24 mouse cellular contexts compared by ENCODE assay signal in the genomic region with DNA sequence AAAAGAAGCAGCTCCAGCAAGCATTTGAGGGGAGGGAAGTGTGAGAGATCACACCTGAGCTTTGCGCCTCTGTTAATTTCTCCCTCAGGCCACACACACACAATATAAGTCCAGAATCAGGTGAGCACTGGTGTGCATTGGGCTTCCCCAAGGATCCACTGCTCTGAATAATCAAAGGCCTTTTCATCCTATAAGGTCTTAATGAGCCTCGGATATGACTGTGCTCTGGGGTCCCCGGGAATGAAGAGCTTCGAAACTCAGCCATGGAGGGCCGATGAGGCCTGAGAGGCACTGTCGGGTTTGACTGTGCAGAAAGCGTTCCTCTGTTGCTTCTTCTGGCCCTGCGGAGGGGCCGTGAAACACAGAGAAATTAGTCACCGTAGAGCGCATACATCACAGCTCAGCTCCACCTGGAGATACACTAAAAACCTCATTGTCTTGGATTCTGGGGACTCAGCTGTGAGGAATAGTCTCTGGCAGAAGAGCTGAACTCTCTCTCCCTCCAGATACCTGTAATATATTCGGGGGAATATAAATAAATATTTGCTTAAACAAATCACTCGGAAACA. TPM values are rescaled to one million over a fixed set of nuclear protein-coding genes. Genes with fewer than 3 reads are reported as not detected.
"Had no signal": no experiment of that assay in that cellular context is flagged by ENCODE, and none has a peak within 500 bp of the region (broad histone marks: within the 10 kb centered on the region; RNA-seq: fewer than 3 reads in every experiment).

No protein-coding gene starts in this region.

- H3K4me1 ChIP-seq: limb, embryonic 15.5 days had no signal

- ATAC-seq: intestine, postnatal 0 days; liver, postnatal 0 days; lung, postnatal 0 days; midbrain, embryonic 16.5 days had no signal

- H3K9me3 ChIP-seq: limb, embryonic 12.5 days; limb, embryonic 15.5 days had no signal

- DNase-seq: kidney, adult 2 months; kidney, postnatal 25 days; left cerebral cortex, postnatal 4 days; liver, postnatal 0 days; lung, embryonic 14.5 days; right cerebral cortex, postnatal 14 days; right cerebral cortex, postnatal 4 days; thymus, adult 2 months; thymus, postnatal 14 days; thymus, postnatal 4 days had no signal

- H3K4me2 ChIP-seq: limb, embryonic 12.5 days; limb, embryonic 15.5 days; liver, embryonic 11.5 days; lung, embryonic 14.5 days had no signal

- H3K27ac ChIP-seq: kidney, postnatal 0 days; limb, embryonic 12.5 days; limb, embryonic 15.5 days; liver, embryonic 14.5 days; macrophage; stomach, postnatal 0 days had no signal

- H3K4me3 ChIP-seq: limb, embryonic 12.5 days; limb, embryonic 15.5 days; myocyte had no signal

- H3K27me3 ChIP-seq: limb, embryonic 15.5 days had no signal

- H3K9ac ChIP-seq: limb, embryonic 12.5 days; limb, embryonic 15.5 days; liver, embryonic 14.5 days; liver, postnatal 0 days; lung, embryonic 14.5 days had no signal

- H3K36me3 ChIP-seq: limb, embryonic 12.5 days; limb, embryonic 15.5 days had no signal

RNA-seq across cellular contexts. Expression of a gene that starts 17.3 kb away (rescaled TPM):
- polyA plus RNA-seq: liver, postnatal 0 days; macrophage; myocyte had no signal

RNA-seq across cellular contexts. Expression of a gene that starts 21.4 kb away (rescaled TPM):
- polyA plus RNA-seq: intestine, postnatal 0 days; kidney, adult 2 months; kidney, embryonic 14.5 days; kidney, postnatal 0 days; limb, embryonic 12.5 days; limb, embryonic 15.5 days; liver, embryonic 11.5 days; liver, embryonic 14.5 days; liver, postnatal 0 days; lung, embryonic 14.5 days; macrophage; myocyte; neural tube, embryonic 11.5 days; stomach, embryonic 14.5 days; stomach, postnatal 0 days had no signal
